Mouse (Mus musculus) liver, embryonic 14.5 days (tissue): ENCODE results near the gene Fnip2. TPM values are rescaled to one million over a fixed set of nuclear protein-coding genes. Genes with fewer than 3 reads are reported as not detected.
A peak's percentile ranks its signal among the peaks of the same experiment; 100 is the strongest.

ENCODE experiments used
- ATAC-seq: fragments of 200-750 bp; cut with Nextera tagmentation; 2 replicates; pipeline ENCODE4 v1.8.0; 2017; ENCODE audit warnings: moderate number of reproducible peaks, mild to moderate bottlenecking, moderate library complexity; ENCODE audit not compliant: insufficient read depth
- DNase-seq, 3 experiments: peaks; one replicate each; pipeline ENCODE4 v3.0.0-alpha.2; 2012 to 2013; ENCODE audit warnings: low read depth in 3 of 3, low spot score in 3 of 3
- H3K27ac ChIP-seq: fragments of 300-500 bp; sonication (generic); 2 replicates; pipeline ENCODE4 v1.5.1; 2014; ENCODE audit warnings: moderate library complexity, mild to moderate bottlenecking, control low read depth, inconsistent platforms
- H3K27me3 ChIP-seq: fragments of 300-500 bp; sonication (generic); 2 replicates; pipeline ENCODE4 v1.6.1; 2014; ENCODE audit warnings: mild to moderate bottlenecking, low read length, moderate library complexity; ENCODE audit not compliant: control insufficient read depth, insufficient read depth
- H3K36me3 ChIP-seq: fragments of 300-500 bp; sonication (generic); replicated peaks from 2 replicates; pipeline ENCODE4 v1.6.1; 2014; ENCODE audit warnings: low read depth; ENCODE audit not compliant: control insufficient read depth, insufficient read depth
- H3K4me1 ChIP-seq, 2 experiments: fragments of 200-500 bp in 1 of 2; fragments of 300-500 bp in 1 of 2; sonication (generic) in 1 of 2; replicated peaks; 2 replicates each; pipeline ENCODE4 v1.6.1; 2012 to 2014; ENCODE audit warnings: antibody characterized with exemption in 1 of 2, inconsistent platforms in 1 of 2, low read length in 1 of 2; ENCODE audit not compliant: control insufficient read depth in 2 of 2, insufficient read depth in 2 of 2
- H3K4me2 ChIP-seq: fragments of 300-500 bp; sonication (generic); 2 replicates; pipeline ENCODE4 v1.6.1; 2014; ENCODE audit warnings: low read depth, mild to moderate bottlenecking, control low read depth, moderate library complexity
- H3K4me3 ChIP-seq, 2 experiments: fragments of 200-500 bp in 1 of 2; fragments of 300-500 bp in 1 of 2; sonication (generic) in 1 of 2; 2 replicates each; pipeline ENCODE4 v1.5.1; 2012 to 2014; ENCODE audit warnings: low read depth in 2 of 2, low read length in 2 of 2, mild to moderate bottlenecking in 2 of 2, control low read depth in 1 of 2, inconsistent platforms in 1 of 2, moderate library complexity in 1 of 2; ENCODE audit not compliant: insufficient read depth in 1 of 2
- H3K9ac ChIP-seq: fragments of 300-500 bp; sonication (generic); replicated peaks from 2 replicates; pipeline ENCODE4 v1.6.1; 2014; ENCODE audit warnings: mild to moderate bottlenecking, control low read depth, moderate library complexity
- H3K9me3 ChIP-seq: fragments of 300-500 bp; sonication (generic); 2 replicates; pipeline ENCODE4 v1.6.1; 2016; ENCODE audit warnings: low read length, mixed read lengths; ENCODE audit not compliant: control insufficient read depth
- CTCF ChIP-seq: IDR thresholded peaks from 2 replicates; pipeline ENCODE4 v1.5.1; 2016; ENCODE audit warnings: antibody characterized with exemption, low read depth, control low read depth
- EP300 ChIP-seq: IDR thresholded peaks from 2 replicates; pipeline ENCODE4 v1.6.1; 2016; ENCODE audit warnings: antibody characterized with exemption, low read depth
- WGBS: fragments of 180-500 bp; shearing (Covaris S2); extraction: QIAGEN DNeasy Blood & Tissue Kit; methylation state at CpG from one replicate; pipeline ENCODE4 v1.1.7; 2014; ENCODE audit not compliant: insufficient replicate concordance; 5-methylcytosine and 5-hydroxymethylcytosine counted together
- polyA plus RNA-seq, 2 experiments: library from polyadenylated mRNA; depleted of rRNA in 1 of 2; stranded (reverse) in 1 of 2; unstranded in 1 of 2; fragments of >200 nt; fragmentation: Nextera tagmentation in 1 of 2; extraction: Ambion mirVana in 1 of 2; gene quantifications; 2 replicates each; pipeline versions ENCODE4 v1.2.1 to v1.2.3; 2012 to 2014

The Fnip2 gene
- polyA plus RNA-seq, 2 experiments: 3.5 to 5.9 TPM

DNA sequence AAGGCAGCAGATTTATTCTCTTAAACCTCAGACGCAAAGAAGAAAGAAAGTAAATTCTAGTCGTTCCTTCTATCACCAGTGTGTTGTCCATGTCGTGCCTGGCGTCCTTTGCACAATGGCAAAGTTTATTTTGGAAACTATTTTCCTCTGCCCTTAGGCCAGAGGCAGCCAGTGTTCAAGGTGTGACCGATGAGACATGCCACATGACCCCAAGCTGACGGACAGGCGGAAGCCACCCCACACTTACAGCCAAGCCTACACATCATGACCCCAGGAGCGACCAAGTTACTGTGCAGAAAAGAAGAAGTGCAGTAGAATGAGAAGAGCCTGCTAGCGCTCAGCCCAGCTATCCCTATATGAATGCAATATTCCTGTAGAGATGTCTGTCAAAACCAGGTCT is 47.7 kb downstream of the Fnip2 start:
- DNase-seq (no peak), ATAC-seq (no peak)
- no peak for TF ChIP-seq EP300
- no peak for TF ChIP-seq CTCF
- Histone ChIP-seq H3K27ac (no peak overlapping the region), H3K36me3 (peaks cover 5% of the 10 kb centered on the region; the same call in 1 of the 2 replicates), H3K4me2 (no peak overlapping the region), H3K9me3 (no peaks in the 10 kb centered on the region), H3K27me3 (no peaks in the 10 kb centered on the region), H3K4me3 (no peak overlapping the region), H3K9ac (peak overlapping the region; percentile 6), H3K4me1 (peaks cover 9 to 19% of the 10 kb centered on the region in 2 experiments; a peak in 3 of 4 replicates)
- 43% methylated on average over 9 of the region's 9 CpGs for WGBS

DNA sequence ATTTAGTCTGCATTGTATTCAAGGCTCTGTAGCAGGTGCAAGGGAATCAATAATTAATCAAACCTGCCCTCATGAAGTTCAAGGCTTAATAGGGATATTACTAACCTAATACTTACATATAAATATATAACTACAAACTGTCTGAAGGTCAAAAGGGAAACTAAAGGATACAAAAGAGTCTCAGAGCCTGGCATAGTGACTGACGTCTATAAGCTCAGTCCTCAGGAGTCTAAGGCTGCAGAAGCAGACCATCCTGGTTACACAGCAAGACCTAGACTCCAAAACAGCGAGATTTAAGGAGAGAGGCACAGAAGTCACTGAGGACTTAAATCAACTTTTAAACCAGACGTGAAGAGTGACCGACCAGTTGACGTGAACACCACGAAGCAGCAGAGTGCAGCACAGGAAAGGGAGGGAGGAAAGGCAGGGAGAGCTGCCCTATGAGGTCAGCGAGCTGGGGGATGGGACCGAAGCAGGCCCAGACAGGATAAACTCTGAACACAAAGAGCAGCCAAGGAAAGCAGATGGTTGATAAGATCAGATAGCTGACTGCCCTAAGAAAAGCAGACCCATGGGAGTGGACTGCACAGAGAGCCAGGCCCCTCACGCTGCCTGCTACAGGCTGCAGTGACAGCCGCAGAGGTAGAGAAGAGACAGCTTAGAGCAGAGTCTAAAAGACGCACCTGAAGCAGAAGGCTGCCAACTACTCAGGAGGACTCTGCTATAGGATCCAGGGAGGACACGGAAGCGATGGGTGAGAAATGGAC is 48.7 kb downstream of the Fnip2 start:
- H3K4me2 ChIP-seq: peak overlapping the region; percentile 0; the same call in 1 of the 2 replicates
- H3K4me1 ChIP-seq: peaks cover 9 to 19% of the 10 kb centered on the region in 2 experiments; a peak in 3 of 4 replicates
- H3K9me3 ChIP-seq: no peaks in the 10 kb centered on the region
- H3K9ac ChIP-seq: no peak overlapping the region; the same call in 1 of the 2 replicates
- H3K27me3 ChIP-seq: no peaks in the 10 kb centered on the region
- H3K4me3 ChIP-seq: no peak overlapping the region
- TF ChIP-seq CTCF (peak; percentile 26; the same call in 1 of the 2 replicates), EP300 (no peak)
- peaks cover 10% of the 10 kb centered on the region; the same call in 1 of the 2 replicates for H3K36me3 ChIP-seq
- no peak overlapping the region for H3K27ac ChIP-seq
- 20% methylated on average over 13 of the region's 13 CpGs for WGBS
- ATAC-seq (peak; percentile 59), DNase-seq (no peak)

DNA sequence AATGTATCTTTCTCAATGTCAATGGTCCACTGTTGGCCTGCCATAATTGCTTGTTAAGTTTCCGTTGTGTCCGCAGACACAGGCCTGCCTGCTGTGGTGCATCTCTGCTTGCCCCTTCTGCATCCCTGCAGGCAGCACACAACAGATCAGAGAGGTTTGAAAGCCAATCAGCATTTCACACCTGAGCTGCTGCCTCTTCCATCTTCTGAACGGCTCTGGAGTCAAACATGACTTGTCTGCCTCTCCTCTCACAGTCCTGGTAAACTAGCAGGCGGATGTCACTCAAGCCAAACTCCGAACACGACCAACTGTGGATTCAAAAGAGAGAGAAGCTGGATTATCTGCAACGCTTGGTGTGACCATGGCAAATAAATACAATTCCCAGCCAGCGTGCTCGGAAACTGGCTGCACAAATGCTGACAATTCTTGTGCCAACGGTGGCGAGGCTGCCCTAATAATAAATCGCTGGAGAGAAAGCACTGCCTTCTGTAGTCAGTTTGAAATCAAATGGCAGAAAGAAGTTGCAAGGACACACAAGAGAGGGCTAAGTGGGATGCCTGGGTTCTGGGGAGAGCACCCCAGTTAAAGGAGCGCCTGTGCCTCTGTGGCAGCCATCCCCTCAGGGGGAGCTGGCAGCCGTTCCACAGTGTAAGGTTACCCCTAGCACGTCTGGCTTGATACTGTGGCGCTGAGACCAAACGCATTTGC is 49.6 kb downstream of the Fnip2 start:
- 80% methylated on average over 17 of the region's 17 CpGs for WGBS
- peaks cover 9 to 17% of the 10 kb centered on the region in 2 experiments; a peak in 3 of 4 replicates for H3K4me1 ChIP-seq
- no peaks in the 10 kb centered on the region for H3K9me3 ChIP-seq
- no peak overlapping the region for H3K27ac ChIP-seq
- DNase-seq (no peak), ATAC-seq (no peak)
- no peak overlapping the region for H3K9ac ChIP-seq
- no peaks in the 10 kb centered on the region for H3K27me3 ChIP-seq
- H3K4me3 ChIP-seq: no peak overlapping the region
- no peak for TF ChIP-seq CTCF
- no peak for TF ChIP-seq EP300
- peaks cover 10% of the 10 kb centered on the region; the same call in 1 of the 2 replicates for H3K36me3 ChIP-seq
- H3K4me2 ChIP-seq: no peak overlapping the region

DNA sequence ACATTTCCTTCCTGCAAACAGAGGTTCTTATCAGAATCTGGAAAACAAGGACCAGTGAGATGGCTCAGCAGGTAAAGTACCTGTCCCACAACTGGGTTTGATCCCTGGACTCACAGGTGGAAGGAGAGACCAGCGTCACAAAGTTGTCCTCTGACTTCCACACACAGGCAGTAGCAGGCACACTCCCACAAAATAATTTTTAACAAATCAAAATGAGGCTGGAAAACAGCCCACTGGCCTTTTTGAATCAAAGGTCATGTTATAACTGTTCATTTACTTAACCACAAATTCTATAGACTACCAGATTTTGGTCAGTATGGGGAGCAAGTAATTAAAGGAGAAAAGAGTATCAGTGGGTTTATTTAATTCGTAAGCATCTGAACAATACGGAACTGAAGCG is 50.6 kb downstream of the Fnip2 start:
- H3K36me3 ChIP-seq: peaks cover 10% of the 10 kb centered on the region; the same call in 1 of the 2 replicates
- H3K27ac ChIP-seq: no peak overlapping the region
- H3K4me1 ChIP-seq: peaks cover 9 to 17% of the 10 kb centered on the region in 2 experiments; a peak in 3 of 4 replicates
- H3K4me2 ChIP-seq: no peak overlapping the region
- H3K4me3 ChIP-seq: no peak overlapping the region
- no peaks in the 10 kb centered on the region for H3K27me3 ChIP-seq
- H3K9me3 ChIP-seq: no peaks in the 10 kb centered on the region
- ATAC-seq (no peak), DNase-seq (no peak)
- no peak overlapping the region for H3K9ac ChIP-seq
- 94% methylated on average over 4 of the region's 4 CpGs for WGBS
- TF ChIP-seq CTCF: no peak
- TF ChIP-seq EP300: no peak
